Mouse (Mus musculus) CH12.LX (cell line): Measurements from ENCODE around the gene Samd3. TPM values are rescaled to one million over a fixed set of nuclear protein-coding genes. Genes with fewer than 3 reads are reported as not detected.

ENCODE experiments used
- DNase-seq: peaks from one replicate; pipeline ENCODE4 v3.0.0-alpha.2; 2013; ENCODE audit errors: extremely low read depth
- H3K27ac ChIP-seq: 2 replicates; pipeline ENCODE4 v1.5.1; 2012; ENCODE audit warnings: low read depth, mild to moderate bottlenecking, control low read depth, moderate library complexity; ENCODE audit not compliant: insufficient read depth
- H3K27me3 ChIP-seq: replicated peaks from 2 replicates; pipeline ENCODE3; 2012; ENCODE audit warnings: inconsistent platforms
- H3K36me3 ChIP-seq, 2 experiments: replicated peaks in 1 of 2; 2 replicates each; pipeline versions ENCODE3 to v1.6.1; 2012; ENCODE audit warnings: inconsistent platforms in 1 of 2, low read length in 1 of 2, mild to moderate bottlenecking in 1 of 2, mixed read lengths in 1 of 2, moderate library complexity in 1 of 2; ENCODE audit not compliant: control insufficient read depth in 1 of 2, insufficient read depth in 1 of 2
- H3K4me1 ChIP-seq, 2 experiments: 2 replicates each; pipeline ENCODE4 v1.6.1; 2012; ENCODE audit warnings: inconsistent platforms in 1 of 2, moderate library complexity in 1 of 2; ENCODE audit not compliant: insufficient read depth in 2 of 2, control insufficient read depth in 1 of 2
- H3K4me2 ChIP-seq: 2 replicates; pipeline ENCODE4 v1.6.1; 2012; ENCODE audit warnings: low read depth, mild to moderate bottlenecking, control low read depth; ENCODE audit not compliant: poor library complexity, insufficient read depth, severe bottlenecking
- H3K4me3 ChIP-seq, 3 experiments: fragments of 150-350 bp in 1 of 3; sonication (generic) in 1 of 3; replicated peaks in 1 of 3; 2 replicates each; pipeline versions ENCODE3 to v1.5.1; 2011 to 2012; ENCODE audit warnings: low read depth in 2 of 3, low read length in 2 of 3, mild to moderate bottlenecking in 2 of 3, moderate library complexity in 2 of 3, control low read depth in 1 of 3, improper control_type of control experiment in 1 of 3, inconsistent platforms in 1 of 3, mixed read lengths in 1 of 3; ENCODE audit not compliant: poor library complexity in 1 of 3
- H3K79me2 ChIP-seq: replicated peaks from 2 replicates; pipeline ENCODE4 v1.6.1; 2012; ENCODE audit warnings: mild to moderate bottlenecking, moderate library complexity; ENCODE audit not compliant: control insufficient read depth, poor library complexity, insufficient read depth, severe bottlenecking; ENCODE audit errors: extremely low read depth
- H3K9ac ChIP-seq: 2 replicates; pipeline ENCODE4 v1.6.1; 2012; ENCODE audit warnings: low read depth, mild to moderate bottlenecking, control low read depth, moderate library complexity; ENCODE audit not compliant: insufficient read depth
- H3K9me3 ChIP-seq: replicated peaks from 2 replicates; pipeline ENCODE3; 2012; ENCODE audit warnings: low read length, inconsistent platforms, mixed read lengths
- CHD1 ChIP-seq: IDR thresholded peaks from 2 replicates; pipeline ENCODE4 v1.6.1; 2012; ENCODE audit warnings: low read depth, low read length, improper control_type of control experiment, inconsistent platforms
- KAT2A ChIP-seq: IDR thresholded peaks from 2 replicates; pipeline ENCODE4 v1.6.1; 2012; ENCODE audit warnings: low read length, improper control_type of control experiment, inconsistent platforms; ENCODE audit not compliant: insufficient replicate concordance
- MAX ChIP-seq: IDR thresholded peaks from 2 replicates; pipeline ENCODE4 v1.6.1; 2011; ENCODE audit warnings: low read length, improper control_type of control experiment
- MAZ ChIP-seq: IDR thresholded peaks from 2 replicates; pipeline ENCODE4 v1.6.1; 2012; ENCODE audit warnings: low read depth, mild to moderate bottlenecking, inconsistent platforms, low read length, improper control_type of control experiment, moderate library complexity
- MEF2A ChIP-seq: IDR thresholded peaks from 2 replicates; pipeline ENCODE4 v1.6.1; 2014; ENCODE audit warnings: low read depth, mild to moderate bottlenecking, inconsistent platforms, low read length, improper control_type of control experiment, borderline replicate concordance
- MYC ChIP-seq: IDR thresholded peaks from 2 replicates; pipeline ENCODE4 v1.6.1; 2011; ENCODE audit warnings: low read depth, mild to moderate bottlenecking, improper control_type of control experiment, low read length
- NELFE ChIP-seq: IDR thresholded peaks from 2 replicates; pipeline ENCODE4 v1.6.1; 2011; ENCODE audit warnings: low read depth, low read length, improper control_type of control experiment
- TCF12 ChIP-seq: IDR thresholded peaks from 2 replicates; pipeline ENCODE4 v1.6.1; 2014; ENCODE audit warnings: low read depth, mild to moderate bottlenecking, inconsistent platforms, low read length, improper control_type of control experiment
- USF2 ChIP-seq: conservative IDR thresholded peaks from 2 replicates; pipeline ENCODE4 v1.6.1; 2011; ENCODE audit warnings: low read depth, low read length, improper control_type of control experiment
- dilution Hi-C: fragments of 300-500 bp; cut with MboI; formaldehyde crosslinking; loops from 2 replicates; pipeline ENCODE4 v1.14.3; 2020; ENCODE audit warnings: low sequenced_read_pairs; ENCODE audit not compliant: extremely low pct_unique_long_range_greater_than_20kb, extremely low pct_ligation_motif_present
- in situ Hi-C: fragments of 300-500 bp; cut with MboI; formaldehyde crosslinking; loops from 3 replicates; pipeline ENCODE4 v1.14.3; 2019; ENCODE audit warnings: low sequenced_read_pairs, low pct_ligation_motif_present, low pct_unique_long_range_greater_than_20kb, mixed read lengths
- polyA plus RNA-seq: library from polyadenylated mRNA; unstranded; fragments of >175 nt; gene quantifications from 2 replicates; pipeline ENCODE4 v1.2.1, GENCODE M21; 2012; ENCODE audit warnings: low read depth; ENCODE audit not compliant: insufficient read length
- total RNA-seq, 2 experiments: library from RNA; depleted of rRNA; stranded (reverse); fragments of 300-350 nt in 1 of 2; fragments of >200 nt in 1 of 2; gene quantifications; 2 replicates each; pipeline ENCODE4 v1.2.3; 2012 to 2014

Gene Samd3
- total and polyA plus RNA-seq, 3 experiments = not detected

DNA sequence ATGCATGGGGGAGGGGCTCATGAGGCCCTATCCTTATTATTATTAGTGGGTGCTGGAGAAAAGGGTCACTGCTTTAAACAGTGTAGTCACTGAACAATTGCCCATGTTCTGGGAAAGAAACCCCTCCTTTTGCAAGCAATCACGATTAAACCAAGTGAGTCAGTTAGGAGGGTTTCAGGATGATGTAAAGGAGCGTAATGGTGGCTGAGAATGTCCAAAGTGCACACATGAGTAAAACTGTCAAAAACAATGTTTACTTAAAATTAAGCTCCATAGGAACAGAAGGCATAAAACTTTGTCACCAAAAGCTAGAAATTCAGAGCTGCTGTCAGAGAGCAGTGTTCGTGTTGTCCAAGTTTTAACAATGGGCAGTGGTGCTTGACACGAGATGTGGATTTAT lies 8.8 kb upstream of the Samd3 start:
- Histone ChIP-seq H3K4me3 (no peak overlapping the region), H3K4me1 (no peaks in the 10 kb centered on the region), H3K27ac (no peak overlapping the region), H3K36me3 (no peaks in the 10 kb centered on the region), H3K27me3 (no peaks in the 10 kb centered on the region), H3K4me2 (no peak overlapping the region), H3K9me3 (no peaks in the 10 kb centered on the region), H3K9ac (no peak overlapping the region), H3K79me2 (no peaks in the 10 kb centered on the region)
- in situ Hi-C loops = no loop called here
- no peak for DNase-seq
- dilution Hi-C loops = no loop called here
- TF ChIP-seq KAT2A = no peak
- TF ChIP-seq CHD1 = no peak
- no peak for TF ChIP-seq USF2
- TF ChIP-seq TCF12 = no peak

GRCm38 (mm10) chr10:26226241-26226640 lies 3.3 kb upstream of the Samd3 start:
- in situ Hi-C loops = no loop called here

GRCm38 (mm10) chr10:26226734-26227133 lies 2.8 kb upstream of the Samd3 start:
- H3K27me3 ChIP-seq = no peaks in the 10 kb centered on the region
- H3K4me2 ChIP-seq = no peak overlapping the region
- no peaks in the 10 kb centered on the region for H3K36me3 ChIP-seq
- H3K9me3 ChIP-seq = no peaks in the 10 kb centered on the region
- TF ChIP-seq NELFE = no peak
- H3K4me3 ChIP-seq = no peak overlapping the region
- no peak overlapping the region for H3K9ac ChIP-seq
- DNase-seq = no peak
- no peaks in the 10 kb centered on the region for H3K4me1 ChIP-seq
- dilution Hi-C loops (no loop called here), in situ Hi-C loops (no loop called here)
- H3K27ac ChIP-seq = no peak overlapping the region
- no peaks in the 10 kb centered on the region for H3K79me2 ChIP-seq

More at GRCm38 (mm10) chr10:26226241-26226640, 3.3 kb upstream of the Samd3 start:
- Histone ChIP-seq H3K4me2 (no peak overlapping the region), H3K4me1 (no peaks in the 10 kb centered on the region), H3K27ac (no peak overlapping the region), H3K79me2 (no peaks in the 10 kb centered on the region), H3K4me3 (no peak overlapping the region), H3K9ac (no peak overlapping the region), H3K27me3 (no peaks in the 10 kb centered on the region), H3K9me3 (no peaks in the 10 kb centered on the region), H3K36me3 (no peaks in the 10 kb centered on the region)
- TF ChIP-seq MAZ (no peak), MEF2A (no peak), MYC (no peak), NELFE (no peak), KAT2A (no peak), MAX (no peak), CHD1 (no peak)
- DNase-seq = no peak
- dilution Hi-C loops = no loop called here
